Mouse (Mus musculus): ENCODE results near the gene Robo2. TPM values are rescaled to one million over a fixed set of nuclear protein-coding genes. Genes with fewer than 3 reads are reported as not detected.
"Not testable (repeated sequence)": the region's sequence is repeated elsewhere in the genome, so short reads cannot be mapped to it uniquely, and the experiment has no call there.

The Robo2 gene
- polyA plus RNA-seq, 1 experiment from 2014 or later: 60.7 TPM

DNA sequence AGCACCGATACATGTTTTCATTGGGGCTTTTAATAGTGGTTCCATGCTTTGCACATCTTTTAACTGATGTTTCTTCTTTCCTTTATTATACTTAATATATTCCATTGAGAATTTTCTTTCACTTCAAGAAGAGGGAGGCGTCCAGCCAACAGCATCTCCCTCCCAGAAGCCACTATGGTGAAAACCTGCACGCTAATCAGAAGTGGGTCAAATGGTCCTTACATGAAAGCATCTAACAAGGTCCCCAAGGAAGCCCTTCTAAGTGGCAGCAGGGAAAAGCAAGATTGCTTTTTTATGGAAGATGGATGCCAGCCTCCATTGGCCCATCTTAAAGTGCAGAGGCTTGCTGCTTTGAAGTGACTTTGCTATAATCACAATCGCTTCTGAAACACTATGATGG is 300.5 kb downstream of the Robo2 start:
- H3K27ac ChIP-seq (replicated peaks): no peak overlapping the region
- H3K4me2 ChIP-seq (replicated peaks): no peak overlapping the region
- no peak overlapping the region for H3K4me3 ChIP-seq
- no peak for ATAC-seq (ENCODE audit: low FRiP score, low read depth)
- no peaks in the 10 kb centered on the region for H3K36me3 ChIP-seq
- H3K4me1 ChIP-seq: no peaks in the 10 kb centered on the region
- no peak overlapping the region for H3K9ac ChIP-seq (replicated peaks)
- 77% methylated on average over 4 of the region's 4 CpGs for WGBS
- H3K27me3 ChIP-seq: no peaks in the 10 kb centered on the region
- H3K9me3 ChIP-seq: no peaks in the 10 kb centered on the region

DNA sequence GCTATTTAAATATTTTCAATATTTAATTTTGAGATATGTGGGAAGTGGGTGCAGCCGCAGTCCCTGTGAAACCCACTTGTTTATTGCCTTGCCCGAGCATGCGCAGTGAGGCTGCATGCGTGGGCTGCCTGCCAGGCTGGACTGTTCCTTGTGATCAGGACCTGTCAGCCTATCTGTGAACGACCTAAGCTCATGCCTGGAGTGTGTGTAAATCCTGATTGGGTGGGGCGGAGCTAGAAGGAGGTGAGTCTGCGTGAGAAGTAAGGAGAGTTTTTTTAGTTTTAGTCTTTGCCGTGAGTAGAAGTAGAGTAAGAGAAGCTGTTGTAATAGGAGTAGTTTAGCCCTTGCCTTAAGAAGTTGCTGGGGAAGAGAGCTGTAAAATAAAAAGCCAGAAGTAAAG is 307.2 kb downstream of the Robo2 start:
- not testable (repeated sequence) for H3K4me2 ChIP-seq (replicated peaks); ATAC-seq (ENCODE audit: low FRiP score, low read depth); H3K9me3 ChIP-seq; H3K4me1 ChIP-seq; H3K9ac ChIP-seq (replicated peaks); H3K36me3 ChIP-seq; H3K27ac ChIP-seq (replicated peaks); H3K27me3 ChIP-seq; H3K4me3 ChIP-seq
- WGBS: 80% methylated on average over 8 of the region's 8 CpGs

GRCm38 (mm10) chr16:74092997-74093801 is 318.4 kb downstream of the Robo2 start:
- WGBS: 69% methylated on average over 7 of the region's 7 CpGs
- H3K9me3 ChIP-seq: no peaks in the 10 kb centered on the region
- no peak overlapping the region for H3K4me2 ChIP-seq (replicated peaks)
- no peak overlapping the region for H3K9ac ChIP-seq (replicated peaks)
- no peak for ATAC-seq (ENCODE audit: low FRiP score, low read depth)
- H3K4me1 ChIP-seq: peaks cover 10% of the 10 kb centered on the region
- H3K27ac ChIP-seq (replicated peaks): no peak overlapping the region
- H3K4me3 ChIP-seq: no peak overlapping the region
- H3K36me3 ChIP-seq: no peaks in the 10 kb centered on the region
- no peaks in the 10 kb centered on the region for H3K27me3 ChIP-seq

DNA sequence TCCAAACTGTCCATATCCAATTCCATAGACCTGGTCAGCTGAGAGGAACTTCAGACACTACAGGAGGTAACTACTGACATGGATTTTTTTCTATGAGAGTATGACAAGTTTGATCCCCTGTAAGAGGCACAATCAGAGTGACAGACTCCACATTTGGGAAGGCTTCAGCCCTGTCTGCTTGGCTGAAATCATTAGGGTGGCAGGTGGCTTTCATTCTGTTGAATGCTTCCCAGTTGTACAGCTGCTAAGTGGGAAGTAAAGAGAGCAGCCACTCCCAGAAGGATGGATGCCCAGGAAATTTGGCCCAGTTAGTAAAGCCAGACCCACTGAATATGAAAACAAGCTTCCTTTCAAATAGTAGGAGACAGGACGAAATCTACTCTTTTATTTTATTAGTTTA is 321.7 kb downstream of the Robo2 start:
- H3K4me2 ChIP-seq (replicated peaks): no peak overlapping the region
- H3K27ac ChIP-seq (replicated peaks): no peak overlapping the region
- no peak for ATAC-seq (ENCODE audit: low FRiP score, low read depth)
- no peak overlapping the region for H3K9ac ChIP-seq (replicated peaks)
- H3K4me3 ChIP-seq: no peak overlapping the region
- H3K9me3 ChIP-seq: no peaks in the 10 kb centered on the region
- peaks cover 10% of the 10 kb centered on the region for H3K4me1 ChIP-seq
- no peaks in the 10 kb centered on the region for H3K36me3 ChIP-seq
- H3K27me3 ChIP-seq: no peaks in the 10 kb centered on the region
- WGBS: 78% methylated on average over 1 of the region's 1 CpGs

DNA sequence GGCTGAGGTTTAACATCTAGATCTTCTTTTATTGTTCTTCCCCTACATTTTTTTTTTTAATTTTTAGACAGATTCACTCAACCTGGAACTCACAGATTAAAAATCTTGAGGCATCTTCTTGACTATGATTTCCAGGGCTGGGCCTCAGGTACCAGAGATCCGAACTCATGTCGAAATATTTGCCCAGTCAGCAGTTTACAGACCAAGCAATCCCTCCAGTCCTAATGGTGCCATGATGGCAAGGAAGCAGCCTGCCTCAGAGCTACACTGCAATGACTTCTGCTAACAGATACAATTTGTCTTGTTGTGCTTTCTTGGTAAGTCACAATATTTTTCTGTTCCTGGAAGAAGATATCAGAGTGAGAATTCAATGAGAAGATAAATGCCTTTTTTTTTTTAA is 327.4 kb downstream of the Robo2 start:
- no peaks in the 10 kb centered on the region for H3K9me3 ChIP-seq
- no peak overlapping the region for H3K27ac ChIP-seq (replicated peaks)
- H3K36me3 ChIP-seq: no peaks in the 10 kb centered on the region
- no peak overlapping the region for H3K4me3 ChIP-seq
- no peak overlapping the region for H3K9ac ChIP-seq (replicated peaks)
- WGBS: 90% methylated on average over 2 of the region's 2 CpGs
- ATAC-seq (ENCODE audit: low FRiP score, low read depth): no peak
- no peaks in the 10 kb centered on the region for H3K27me3 ChIP-seq
- no peak overlapping the region for H3K4me2 ChIP-seq (replicated peaks)
- H3K4me1 ChIP-seq: no peaks in the 10 kb centered on the region

DNA sequence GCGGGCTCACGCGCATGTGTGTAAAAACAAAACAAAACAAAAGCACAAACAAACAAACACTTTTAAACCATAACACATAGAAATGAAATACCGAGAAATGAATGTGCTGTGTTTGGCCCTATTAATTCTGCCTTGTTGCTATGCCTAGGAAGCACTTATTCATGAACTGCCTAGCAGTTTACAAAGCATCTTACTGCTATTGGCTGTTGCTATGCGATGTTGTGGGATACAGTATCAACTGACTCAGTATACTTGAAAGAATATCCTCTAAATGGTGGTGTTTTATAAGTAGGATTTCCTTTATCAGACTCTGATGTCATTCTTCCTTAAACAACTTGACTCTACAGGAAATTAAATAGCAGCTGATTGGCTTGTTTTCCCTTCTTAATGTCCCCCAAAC is 339.0 kb downstream of the Robo2 start:
- no peak for ATAC-seq (ENCODE audit: low FRiP score, low read depth)
- H3K9ac ChIP-seq (replicated peaks): no peak overlapping the region
- no peaks in the 10 kb centered on the region for H3K9me3 ChIP-seq
- no peaks in the 10 kb centered on the region for H3K36me3 ChIP-seq
- WGBS: 94% methylated on average over 5 of the region's 5 CpGs
- H3K4me1 ChIP-seq: no peaks in the 10 kb centered on the region
- no peak overlapping the region for H3K27ac ChIP-seq (replicated peaks)
- no peak overlapping the region for H3K4me2 ChIP-seq (replicated peaks)
- H3K27me3 ChIP-seq: no peaks in the 10 kb centered on the region
- H3K4me3 ChIP-seq: no peak overlapping the region

- 61% methylated on average over 7 of the region's 7 CpGs for WGBS
Measured at GRCm38 (mm10) chr16:74070628-74071027, 341.0 kb downstream of the Robo2 start.

GRCm38 (mm10) chr16:74065958-74066357 is 345.7 kb downstream of the Robo2 start:
- Histone ChIP-seq H3K27me3 (no peaks in the 10 kb centered on the region), H3K4me1 (peaks cover 3% of the 10 kb centered on the region; the same call in 1 of the 2 replicates), H3K9ac (replicated peaks) (no peak overlapping the region), H3K9me3 (no peaks in the 10 kb centered on the region), H3K4me3 (no peak overlapping the region), H3K4me2 (replicated peaks) (no peak overlapping the region), H3K27ac (replicated peaks) (no peak overlapping the region), H3K36me3 (no peaks in the 10 kb centered on the region)
- ATAC-seq (ENCODE audit: low FRiP score, low read depth): no peak
- 72% methylated on average over 2 of the region's 2 CpGs for WGBS

More at GRCm38 (mm10) chr16:74070628-74071027, 341.0 kb downstream of the Robo2 start:
- Histone ChIP-seq H3K9ac (replicated peaks) (no peak overlapping the region), H3K36me3 (no peaks in the 10 kb centered on the region), H3K27ac (replicated peaks) (no peak overlapping the region), H3K9me3 (no peaks in the 10 kb centered on the region), H3K4me1 (peaks cover 3% of the 10 kb centered on the region; the same call in 1 of the 2 replicates), H3K4me2 (replicated peaks) (no peak overlapping the region), H3K4me3 (no peak overlapping the region), H3K27me3 (no peaks in the 10 kb centered on the region)
- no peak for ATAC-seq (ENCODE audit: low FRiP score, low read depth)

GRCm38 (mm10) chr16:74061951-74062350 is 349.7 kb downstream of the Robo2 start:
- H3K27me3 ChIP-seq: no peaks in the 10 kb centered on the region
- no peak overlapping the region for H3K4me2 ChIP-seq (replicated peaks)
- no peak overlapping the region for H3K9ac ChIP-seq (replicated peaks)
- H3K9me3 ChIP-seq: no peaks in the 10 kb centered on the region
- peaks cover 3% of the 10 kb centered on the region; the same call in 1 of the 2 replicates for H3K4me1 ChIP-seq
- H3K4me3 ChIP-seq: no peak overlapping the region
- H3K36me3 ChIP-seq: no peaks in the 10 kb centered on the region
- no peak for ATAC-seq (ENCODE audit: low FRiP score, low read depth)
- H3K27ac ChIP-seq (replicated peaks): no peak overlapping the region

GRCm38 (mm10) chr16:74061479-74061878 is 350.1 kb downstream of the Robo2 start:
- Histone ChIP-seq H3K4me1 (peaks cover 3% of the 10 kb centered on the region; the same call in 1 of the 2 replicates), H3K9ac (replicated peaks) (no peak overlapping the region), H3K4me2 (replicated peaks) (no peak overlapping the region), H3K27ac (replicated peaks) (no peak overlapping the region), H3K36me3 (no peaks in the 10 kb centered on the region), H3K27me3 (no peaks in the 10 kb centered on the region), H3K9me3 (no peaks in the 10 kb centered on the region), H3K4me3 (no peak overlapping the region)
- ATAC-seq (ENCODE audit: low FRiP score, low read depth): no peak

DNA sequence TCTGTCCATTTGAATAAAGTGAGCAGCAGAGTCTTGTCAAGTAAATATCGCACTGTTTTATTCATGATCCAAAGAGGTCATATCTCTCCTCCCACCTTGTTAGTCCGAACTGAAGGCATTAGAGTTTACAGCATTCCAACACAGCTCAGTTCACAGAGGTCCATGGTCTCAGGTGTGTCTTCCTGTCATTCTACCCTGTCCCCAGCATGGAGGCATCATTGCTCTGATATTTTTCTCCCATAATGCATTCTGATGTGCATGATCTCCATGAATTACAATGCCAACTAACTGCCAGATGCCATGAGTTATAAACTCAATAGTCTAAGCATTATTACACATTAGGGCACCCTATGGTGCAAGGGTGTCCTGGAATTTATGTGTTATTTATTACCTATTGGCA is 354.7 kb downstream of the Robo2 start:
- no peaks in the 10 kb centered on the region for H3K9me3 ChIP-seq
- H3K4me1 ChIP-seq: no peaks in the 10 kb centered on the region; the same call in 1 of the 2 replicates
- H3K27ac ChIP-seq (replicated peaks): no peak overlapping the region
- H3K4me2 ChIP-seq (replicated peaks): no peak overlapping the region
- no peak overlapping the region for H3K4me3 ChIP-seq
- 89% methylated on average over 2 of the region's 2 CpGs for WGBS
- no peaks in the 10 kb centered on the region for H3K36me3 ChIP-seq
- no peak overlapping the region for H3K9ac ChIP-seq (replicated peaks)
- ATAC-seq (ENCODE audit: low FRiP score, low read depth): no peak
- no peaks in the 10 kb centered on the region for H3K27me3 ChIP-seq

GRCm38 (mm10) chr16:74056210-74056609 is 355.4 kb downstream of the Robo2 start:
- Histone ChIP-seq H3K9ac (replicated peaks) (no peak overlapping the region), H3K4me2 (replicated peaks) (no peak overlapping the region), H3K27me3 (no peaks in the 10 kb centered on the region), H3K27ac (replicated peaks) (no peak overlapping the region), H3K4me3 (no peak overlapping the region), H3K9me3 (no peaks in the 10 kb centered on the region), H3K4me1 (no peaks in the 10 kb centered on the region; the same call in 1 of the 2 replicates), H3K36me3 (no peaks in the 10 kb centered on the region)
- no peak for ATAC-seq (ENCODE audit: low FRiP score, low read depth)
- whole genome bisulfite sequencing: 77% methylated on average over 1 of the region's 1 CpGs

Measured in midbrain, embryonic 12.5 days (tissue).